Mouse (Mus musculus) forebrain, embryonic 10.5 days (tissue): ENCODE results near the gene Scd3. TPM values are rescaled to one million over a fixed set of nuclear protein-coding genes. Genes with fewer than 3 reads are reported as not detected.
"Not testable (repeated sequence)": the region's sequence is repeated elsewhere in the genome, so short reads cannot be mapped to it uniquely, and the experiment has no call there.

Source experiments
- DNase-seq: peaks from one replicate; pipeline ENCODE4 v3.0.0-alpha.2; 2017; ENCODE audit warnings: low spot score; ENCODE audit errors: extremely low spot score
- H3K27ac ChIP-seq: fragments of 300-500 bp; sonication (generic); 2 replicates; pipeline ENCODE4 v1.5.1; 2016; ENCODE audit warnings: mild to moderate bottlenecking
- H3K27me3 ChIP-seq: fragments of 300-500 bp; sonication (generic); 2 replicates; pipeline ENCODE4 v1.6.1; 2016; ENCODE audit warnings: mild to moderate bottlenecking; ENCODE audit not compliant: poor library complexity, severe bottlenecking
- H3K36me3 ChIP-seq: fragments of 300-500 bp; sonication (generic); replicated peaks from 2 replicates; pipeline ENCODE4 v1.6.1; 2016; ENCODE audit warnings: mild to moderate bottlenecking, moderate library complexity
- H3K4me1 ChIP-seq: fragments of 300-500 bp; sonication (generic); 2 replicates; pipeline ENCODE4 v1.6.1; 2016
- H3K4me3 ChIP-seq: fragments of 300-500 bp; sonication (generic); 2 replicates; pipeline ENCODE4 v1.5.1; 2016; ENCODE audit warnings: mild to moderate bottlenecking, moderate library complexity
- H3K9me3 ChIP-seq: fragments of 300-500 bp; sonication (generic); 2 replicates; pipeline ENCODE4 v1.6.1; 2016; ENCODE audit warnings: mild to moderate bottlenecking, moderate library complexity
- WGBS: fragments of 180-500 bp; shearing (Covaris S2); methylation state at CpG from one replicate; pipeline ENCODE4 v1.1.7; 2016; 5-methylcytosine and 5-hydroxymethylcytosine counted together
- polyA plus RNA-seq: library from polyadenylated mRNA; unstranded; fragments of >200 nt; fragmentation: Nextera tagmentation; extraction: Ambion mirVana; gene quantifications from 2 replicates; pipeline ENCODE4 v1.2.1, GENCODE M21; 2016

Scd3 gene
- polyA plus RNA-seq, 1 experiment from 2014 or later: 0.22 TPM

GRCm38 (mm10) chr19:44246341-44246911, 43.4 kb downstream of the Scd3 start:
- H3K27me3 ChIP-seq: no peaks in the 10 kb centered on the region
- no peaks in the 10 kb centered on the region for H3K36me3 ChIP-seq
- WGBS: 40% methylated on average over 11 of the region's 11 CpGs
- H3K9me3 ChIP-seq: no peaks in the 10 kb centered on the region
- H3K4me1 ChIP-seq: peaks cover 42% of the 10 kb centered on the region
- no peak for DNase-seq
- peak overlapping the region; percentile 57; the same call in 1 of the 2 replicates for H3K4me3 ChIP-seq
- no peak overlapping the region for H3K27ac ChIP-seq

DNA sequence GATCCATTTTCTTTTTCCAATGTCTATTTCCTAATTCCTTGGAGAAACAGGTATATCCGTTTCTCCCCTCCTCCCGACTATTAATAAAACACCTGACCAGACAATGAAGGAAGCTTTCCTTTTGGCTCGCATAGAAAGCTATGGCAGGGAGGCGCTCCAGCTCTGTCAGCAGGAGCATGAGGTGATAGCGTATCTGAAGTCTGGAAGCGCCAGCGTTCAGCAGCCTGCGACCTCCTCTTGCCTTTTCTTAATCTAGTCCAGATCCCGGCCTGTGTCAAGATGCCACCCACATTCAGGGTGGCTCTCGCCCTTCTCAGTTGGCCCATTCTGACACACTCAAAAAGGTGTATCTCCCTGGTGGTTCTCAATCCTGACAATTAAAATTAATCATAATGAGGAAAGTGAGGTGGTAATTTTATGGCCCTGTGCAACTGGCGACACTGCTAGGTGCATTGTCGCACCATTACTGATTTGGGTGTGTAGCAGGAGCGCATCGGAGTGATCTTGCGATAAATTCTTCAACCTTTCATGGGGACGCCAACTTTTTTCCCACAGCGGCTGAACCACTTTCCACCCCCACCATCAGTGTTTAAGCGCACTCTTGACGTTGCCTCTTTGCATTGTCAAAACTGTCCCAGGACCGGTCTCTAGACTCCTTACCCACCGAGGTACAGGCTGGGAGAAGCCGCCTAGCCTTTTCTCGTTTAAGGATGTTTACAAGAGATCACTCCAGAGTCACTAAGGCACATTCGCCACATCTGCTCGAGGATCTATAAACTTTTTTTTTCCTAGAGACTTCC, 44.4 kb downstream of the Scd3 start:
- Histone ChIP-seq H3K4me1 (peaks cover 53% of the 10 kb centered on the region), H3K27ac (peak overlapping the region; percentile 90)
- peak; percentile 38 for DNase-seq

DNA sequence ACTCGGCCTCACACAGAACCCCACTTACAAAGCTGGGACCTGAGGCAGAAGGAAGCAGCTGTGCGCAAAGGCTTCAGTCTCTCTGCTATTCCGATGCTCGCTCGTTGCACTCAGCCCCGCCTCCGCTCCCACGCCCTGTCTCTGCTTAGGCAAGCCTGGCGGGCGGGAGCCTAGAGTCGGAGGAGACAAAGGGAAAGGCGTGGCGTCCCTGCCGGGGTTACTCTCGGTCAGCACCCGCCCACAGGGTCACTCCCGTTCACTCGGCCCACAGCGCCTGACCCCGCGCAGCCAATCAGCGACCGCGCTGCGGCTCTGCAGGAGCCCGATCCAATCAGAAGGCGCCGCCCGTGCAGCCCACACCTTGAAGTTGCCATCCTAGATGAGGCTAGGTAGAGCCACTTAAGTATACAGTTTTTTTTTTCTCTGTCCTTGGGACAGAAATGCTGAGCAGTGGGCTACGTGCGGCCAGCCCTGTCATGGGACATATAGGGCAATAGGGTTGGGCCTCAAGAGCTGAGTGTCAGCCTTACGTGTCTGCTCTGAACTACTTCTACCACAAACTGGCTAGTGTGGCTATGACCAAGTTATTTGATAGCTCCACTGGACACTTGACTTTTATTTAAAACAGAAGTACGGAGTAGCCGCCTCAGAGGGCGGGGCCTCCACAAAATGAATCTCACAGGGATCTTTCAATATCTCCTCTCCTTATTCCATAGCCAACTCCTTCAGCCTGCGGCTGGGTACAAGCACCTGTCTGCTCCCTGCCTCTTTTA, 45.2 kb downstream of the Scd3 start:
- peaks cover 57% of the 10 kb centered on the region for H3K4me1 ChIP-seq
- peak; percentile 100 for DNase-seq
- no peaks in the 10 kb centered on the region for H3K36me3 ChIP-seq
- H3K4me3 ChIP-seq: peak overlapping the region; percentile 57
- 3% methylated on average over 36 of the region's 36 CpGs for WGBS
- no peaks in the 10 kb centered on the region for H3K9me3 ChIP-seq
- peak overlapping the region; percentile 90 for H3K27ac ChIP-seq
- H3K27me3 ChIP-seq: no peaks in the 10 kb centered on the region

More for the DNA sequence above, 44.4 kb downstream of the Scd3 start:
- 2% methylated on average over 25 of the region's 25 CpGs for WGBS
- H3K4me3 ChIP-seq: peak overlapping the region; percentile 57
- H3K9me3 ChIP-seq: no peaks in the 10 kb centered on the region
- no peaks in the 10 kb centered on the region for H3K36me3 ChIP-seq
- no peaks in the 10 kb centered on the region for H3K27me3 ChIP-seq

GRCm38 (mm10) chr19:44248854-44249351, 45.8 kb downstream of the Scd3 start:
- Histone ChIP-seq H3K9me3 (no peaks in the 10 kb centered on the region), H3K27me3 (no peaks in the 10 kb centered on the region), H3K4me3 (peak overlapping the region; percentile 57), H3K27ac (peak overlapping the region; percentile 90), H3K36me3 (no peaks in the 10 kb centered on the region), H3K4me1 (peaks cover 57% of the 10 kb centered on the region)
- 73% methylated on average over 11 of the region's 11 CpGs for WGBS
- no peak for DNase-seq

GRCm38 (mm10) chr19:44251138-44251537, 48.1 kb downstream of the Scd3 start:
- not testable (repeated sequence) for H3K4me3 ChIP-seq, H3K36me3 ChIP-seq, H3K27ac ChIP-seq, H3K27me3 ChIP-seq, H3K9me3 ChIP-seq, DNase-seq
- WGBS: 92% methylated on average over 6 of the region's 6 CpGs
- peaks cover 51% of the 10 kb centered on the region for H3K4me1 ChIP-seq

GRCm38 (mm10) chr19:44251936-44252558, 49.0 kb downstream of the Scd3 start:
- Histone ChIP-seq H3K9me3 (no peaks in the 10 kb centered on the region), H3K27me3 (no peaks in the 10 kb centered on the region), H3K4me3 (no peak overlapping the region), H3K36me3 (no peaks in the 10 kb centered on the region), H3K4me1 (peaks cover 42% of the 10 kb centered on the region), H3K27ac (0 out of 2 replicates have a peak overlapping the region, but pooled peaks have one; percentile 22)
- WGBS: 78% methylated on average over 12 of the region's 12 CpGs
- DNase-seq: no peak

GRCm38 (mm10) chr19:44254106-44254505, 51.0 kb downstream of the Scd3 start:
- not testable (repeated sequence) for H3K27ac ChIP-seq, H3K36me3 ChIP-seq, H3K9me3 ChIP-seq, H3K27me3 ChIP-seq, DNase-seq, H3K4me3 ChIP-seq
- H3K4me1 ChIP-seq: peaks cover 24% of the 10 kb centered on the region
- 90% methylated on average over 4 of the region's 4 CpGs for WGBS

DNA sequence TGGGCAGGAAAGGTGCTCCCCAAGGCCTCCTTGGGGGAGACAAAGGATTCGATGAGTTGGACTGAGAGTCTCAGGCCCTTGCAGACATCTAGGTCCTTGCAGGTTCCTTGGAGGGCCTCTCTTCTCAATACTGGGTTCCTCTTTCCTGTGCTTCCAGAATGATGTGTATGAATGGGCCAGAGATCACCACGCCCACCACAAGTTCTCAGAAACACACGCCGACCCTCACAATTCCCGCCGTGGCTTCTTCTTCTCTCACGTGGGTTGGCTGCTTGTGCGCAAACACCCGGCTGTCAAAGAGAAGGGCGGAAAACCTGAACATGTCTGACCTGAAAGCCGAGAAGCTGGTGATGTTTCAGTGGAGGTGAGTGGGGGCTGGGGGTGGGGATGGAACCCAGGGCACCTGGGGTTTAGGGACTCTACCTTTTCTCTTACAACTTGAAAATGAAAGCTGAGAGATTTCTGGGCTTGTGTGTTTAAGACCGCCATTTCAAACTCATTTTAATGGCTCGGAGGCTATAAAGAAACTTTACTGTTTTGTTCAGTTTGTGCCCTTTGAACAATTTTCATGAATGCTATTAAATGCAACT, 54.4 kb downstream of the Scd3 start:
- Histone ChIP-seq H3K9me3 (no peaks in the 10 kb centered on the region), H3K36me3 (no peaks in the 10 kb centered on the region), H3K27ac (no peak overlapping the region), H3K4me1 (peaks cover 4% of the 10 kb centered on the region), H3K27me3 (no peaks in the 10 kb centered on the region), H3K4me3 (no peak overlapping the region)
- WGBS: 91% methylated on average over 13 of the region's 13 CpGs
- no peak for DNase-seq

DNA sequence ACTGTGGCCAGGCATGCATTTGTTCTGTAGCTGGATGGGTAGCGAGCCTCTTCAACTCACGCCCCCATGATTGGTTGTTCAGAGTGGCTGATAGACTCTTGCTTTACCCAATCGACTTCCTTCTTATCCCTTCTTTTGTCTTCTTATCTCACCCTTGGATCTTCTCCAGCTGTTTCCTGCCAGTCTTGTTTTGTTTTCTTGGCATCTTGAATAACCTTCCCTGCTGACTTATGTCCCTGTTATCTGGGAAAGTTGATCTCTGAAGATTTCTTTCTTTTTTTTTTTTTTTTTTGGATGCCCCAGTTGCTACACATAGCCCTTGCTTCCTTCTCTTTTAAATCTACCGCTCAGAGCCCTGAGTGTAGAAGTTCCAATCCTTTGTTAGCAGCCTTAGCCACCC, 56.4 kb downstream of the Scd3 start:
- no peak for DNase-seq
- H3K27me3 ChIP-seq: no peaks in the 10 kb centered on the region
- peaks cover 2% of the 10 kb centered on the region for H3K4me1 ChIP-seq
- H3K9me3 ChIP-seq: no peaks in the 10 kb centered on the region
- H3K27ac ChIP-seq: no peak overlapping the region
- WGBS: 82% methylated on average over 4 of the region's 4 CpGs
- no peaks in the 10 kb centered on the region for H3K36me3 ChIP-seq
- H3K4me3 ChIP-seq: no peak overlapping the region

GRCm38 (mm10) chr19:44260487-44260886, 57.4 kb downstream of the Scd3 start:
- H3K27ac ChIP-seq: no peak overlapping the region
- WGBS: 87% methylated on average over 5 of the region's 5 CpGs
- no peaks in the 10 kb centered on the region for H3K36me3 ChIP-seq
- H3K4me1 ChIP-seq: peaks cover 12% of the 10 kb centered on the region
- no peaks in the 10 kb centered on the region for H3K27me3 ChIP-seq
- DNase-seq: no peak
- H3K9me3 ChIP-seq: no peaks in the 10 kb centered on the region
- H3K4me3 ChIP-seq: no peak overlapping the region

- Histone ChIP-seq H3K9me3 (no peaks in the 10 kb centered on the region), H3K4me3 (no peak overlapping the region), H3K27me3 (no peaks in the 10 kb centered on the region), H3K4me1 (peaks cover 25% of the 10 kb centered on the region), H3K36me3 (no peaks in the 10 kb centered on the region), H3K27ac (no peak overlapping the region)
- no peak for DNase-seq
- 76% methylated on average over 7 of the region's 7 CpGs for WGBS
Observed at GRCm38 (mm10) chr19:44261774-44262173, 58.7 kb downstream of the Scd3 start.

- WGBS: 89% methylated on average over 3 of the region's 3 CpGs
- Histone ChIP-seq H3K4me3 (no peak overlapping the region), H3K9me3 (no peaks in the 10 kb centered on the region)
Observed at GRCm38 (mm10) chr19:44263581-44263980, 60.5 kb downstream of the Scd3 start.

More at GRCm38 (mm10) chr19:44263581-44263980, 60.5 kb downstream of the Scd3 start:
- DNase-seq: no peak
- Histone ChIP-seq H3K4me1 (peaks cover 40% of the 10 kb centered on the region), H3K27ac (no peak overlapping the region), H3K36me3 (no peaks in the 10 kb centered on the region), H3K27me3 (no peaks in the 10 kb centered on the region)
